Mouse (Mus musculus): ENCODE results near the gene Pde7b.
A peak's percentile ranks its signal among the peaks of the same experiment; 100 is the strongest.

Gene Pde7b

DNA sequence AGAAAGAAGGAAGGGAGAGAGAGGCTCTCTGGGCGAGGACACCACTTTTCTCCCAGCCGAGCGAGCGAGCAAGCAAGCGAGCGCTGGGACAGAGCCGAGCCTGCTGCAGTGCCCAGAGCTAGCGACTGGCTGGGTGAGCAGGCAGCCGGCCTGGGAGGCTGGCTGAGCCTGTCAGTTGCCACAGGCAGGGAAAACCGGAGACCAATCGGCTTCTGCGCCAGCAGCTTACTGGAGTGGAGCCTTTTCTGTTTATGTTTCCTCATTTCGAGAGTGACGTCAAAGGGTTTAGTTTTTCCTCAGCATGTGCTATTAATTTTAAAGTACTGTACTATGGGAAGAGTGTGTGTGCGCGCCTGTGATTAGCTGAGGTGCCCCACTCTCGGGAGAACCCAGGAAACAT, at the start of gene Pde7b:
Pde7b (minus strand) TSS at position 173 of the 400 bp plus-strand sequence.
- peak; percentile 85 to 89 for DNase-seq

GRCm38 (mm10) chr10:20772056-20772455, 47.2 kb upstream of the Pde7b start:
- no peak for DNase-seq

DNA sequence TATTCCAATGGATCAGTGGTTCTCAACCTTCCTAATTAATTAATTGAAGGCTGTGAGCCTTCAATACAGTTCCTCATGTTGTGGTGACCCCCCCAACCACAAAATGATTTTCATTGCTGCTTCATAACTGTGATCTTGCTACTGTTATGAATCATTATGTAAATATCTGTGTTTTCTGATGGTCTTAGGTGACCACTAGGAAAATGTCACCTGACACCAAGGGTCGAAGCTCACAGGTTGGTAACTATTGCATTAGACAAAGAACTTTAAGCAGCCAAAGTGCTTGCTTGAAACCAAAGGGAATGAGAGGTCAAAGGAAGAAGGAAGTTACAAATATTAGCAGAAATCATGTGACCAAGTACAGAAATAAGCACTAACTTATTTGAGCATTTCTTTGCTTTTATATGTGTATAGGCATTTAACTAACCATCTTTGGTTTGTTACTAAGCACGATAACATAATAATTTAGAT, 45.6 kb upstream of the Pde7b start:
- no peak for DNase-seq

- no peak for DNase-seq
These were observed 44.9 kb upstream of the Pde7b start for GRCm38 (mm10) chr10:20769557-20770417.

DNA sequence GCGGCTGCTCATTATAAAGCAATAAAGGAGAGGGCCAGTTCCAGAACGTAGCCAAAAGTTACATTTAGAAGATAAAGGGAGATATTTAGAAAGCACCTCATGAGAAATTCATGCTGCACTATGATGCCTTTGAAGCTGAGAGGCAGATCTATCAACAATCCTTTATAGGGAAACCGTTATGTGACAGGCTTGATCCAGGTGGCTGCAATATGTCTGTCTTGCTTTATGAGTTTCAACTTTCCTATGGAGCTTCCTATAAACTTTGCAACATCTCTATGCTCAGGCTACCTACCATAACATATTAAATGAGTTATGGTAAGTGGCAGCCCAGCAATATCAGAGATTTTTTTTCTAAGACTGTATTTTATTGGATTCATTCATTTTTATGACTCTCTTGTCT, 39.5 kb upstream of the Pde7b start:
- DNase-seq = no peak

DNA sequence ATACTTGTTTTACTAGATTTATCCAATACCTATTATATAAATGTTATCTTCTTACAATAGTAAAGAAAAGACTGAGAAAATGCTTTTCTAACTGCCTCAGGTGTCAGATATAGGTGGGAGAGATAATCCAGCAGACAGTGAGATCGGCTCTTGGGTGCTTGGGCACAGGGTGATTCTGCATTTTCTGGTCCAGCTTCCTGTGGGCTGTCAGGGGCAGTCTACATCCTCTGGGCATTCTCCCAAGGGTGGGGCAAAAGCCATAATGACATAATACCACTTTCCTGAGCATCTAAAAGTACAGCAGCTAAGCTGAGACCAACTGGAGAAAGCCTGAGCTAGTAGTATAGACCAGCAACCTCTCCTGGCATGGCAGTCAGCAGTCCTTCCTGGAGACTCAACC, 34.1 kb upstream of the Pde7b start:
- no peak for DNase-seq

- DNase-seq = no peak
These were observed 33.4 kb upstream of the Pde7b start for GRCm38 (mm10) chr10:20758259-20758658.

DNA sequence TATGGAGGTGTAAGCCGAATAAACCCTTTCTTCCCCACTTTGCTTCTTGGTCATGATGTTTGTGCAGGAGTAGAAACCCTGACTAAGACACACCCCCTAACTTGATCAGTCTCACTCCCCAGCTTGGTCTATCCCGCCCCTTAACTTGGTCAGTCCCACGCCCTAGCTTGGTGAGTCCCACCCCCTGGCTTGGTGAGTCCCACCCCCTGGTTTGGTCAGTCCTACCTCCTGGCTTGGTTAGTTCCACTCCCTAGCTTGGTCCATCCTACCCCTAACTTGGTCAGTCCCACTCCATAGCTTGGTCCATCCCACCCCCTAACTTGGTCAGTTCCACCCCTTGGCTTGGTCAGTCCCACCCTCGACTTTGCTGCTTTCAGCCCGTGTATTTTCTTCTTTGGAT, 31.3 kb upstream of the Pde7b start:
- DNase-seq = no peak

DNA sequence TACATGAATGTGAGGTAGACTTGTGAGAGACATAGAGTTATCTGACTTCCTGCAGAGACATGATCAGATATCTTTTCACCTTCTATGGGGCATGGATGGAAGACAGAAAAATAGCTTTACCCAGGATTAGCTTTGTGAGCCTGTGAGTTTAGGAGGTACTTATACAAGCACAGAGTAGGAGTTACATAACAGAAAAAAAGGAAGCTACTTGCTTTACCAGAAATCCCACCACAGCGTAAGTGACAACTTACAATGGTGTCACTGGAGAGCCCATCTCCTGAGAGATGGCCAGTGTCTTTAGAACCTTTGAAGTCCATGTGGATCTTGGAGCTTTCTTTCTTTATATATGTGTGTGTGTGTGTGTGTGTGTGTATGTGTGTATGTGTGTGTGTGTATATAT, 28.0 kb upstream of the Pde7b start:
- no peak for DNase-seq

DNA sequence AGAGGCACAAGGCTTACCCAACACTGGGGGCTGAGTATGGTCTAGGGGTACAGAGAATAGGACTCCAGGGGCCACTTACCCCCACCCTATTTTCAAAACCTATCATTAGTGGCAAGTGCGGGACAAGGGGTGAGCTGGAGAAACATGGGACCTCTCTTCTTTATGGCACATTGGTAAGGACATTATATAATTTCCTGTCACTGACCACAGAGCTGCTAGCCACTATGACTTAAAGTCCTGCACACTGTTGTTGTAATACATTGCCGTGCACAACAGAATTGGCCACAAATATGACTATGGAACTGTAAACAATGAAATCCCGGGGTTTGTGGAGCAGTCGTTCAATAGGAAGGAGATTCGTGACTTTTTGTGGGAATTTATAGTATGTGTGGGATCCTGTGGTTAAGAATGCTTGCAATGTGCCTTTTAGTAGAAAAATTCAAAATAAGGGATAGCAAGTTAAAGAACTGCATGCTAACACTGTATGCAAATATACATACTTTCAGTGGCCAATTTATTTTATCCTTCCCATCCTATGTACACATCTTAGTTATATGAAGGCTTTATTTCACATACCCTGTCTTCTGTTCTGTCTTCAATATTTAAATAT, 25.9 kb upstream of the Pde7b start:
- no peak for DNase-seq

- no peak for DNase-seq
These were observed 24.1 kb upstream of the Pde7b start for GRCm38 (mm10) chr10:20748938-20749337.

DNA sequence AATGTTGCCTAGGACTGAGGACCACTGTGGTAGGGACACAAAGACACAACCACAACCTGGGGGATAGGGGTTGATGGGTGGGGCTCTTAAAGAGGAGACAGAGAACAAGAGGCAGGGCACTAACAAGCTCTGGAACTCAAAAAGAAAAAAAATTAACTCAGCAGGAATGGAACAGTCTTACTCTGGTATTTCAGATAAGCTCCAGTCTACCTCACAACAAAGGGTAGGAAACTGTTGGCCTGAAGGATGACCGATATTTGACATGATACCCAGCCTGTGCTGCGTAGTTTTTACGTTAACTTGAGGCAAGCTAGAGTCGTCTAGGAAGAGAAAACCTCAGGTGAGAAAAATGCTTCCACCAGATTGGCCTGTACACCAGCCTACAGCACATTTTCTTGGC, 22.4 kb upstream of the Pde7b start:
- DNase-seq = no peak

GRCm38 (mm10) chr10:20739801-20740200, 14.9 kb upstream of the Pde7b start:
- DNase-seq = no peak

DNA sequence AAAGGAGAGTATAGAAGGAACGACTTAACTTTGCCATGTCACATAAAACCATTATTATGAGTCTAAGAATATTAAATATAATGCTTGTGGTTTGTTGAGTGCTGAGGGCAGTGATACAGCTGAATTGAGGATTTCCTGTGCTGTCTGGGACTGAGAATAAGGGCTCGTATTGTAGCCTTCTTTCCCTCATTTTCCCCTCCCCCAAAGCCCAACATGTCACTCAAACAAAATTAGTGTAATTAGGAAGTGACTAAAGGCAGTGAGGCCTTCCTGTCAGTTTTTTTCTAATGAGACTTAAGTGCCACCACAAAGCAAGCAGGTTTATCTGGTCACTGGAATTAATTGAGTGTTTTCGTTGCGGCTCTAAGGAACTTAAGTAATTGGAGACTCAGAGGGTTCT, 12.3 kb upstream of the Pde7b start:
- DNase-seq = no peak

DNA sequence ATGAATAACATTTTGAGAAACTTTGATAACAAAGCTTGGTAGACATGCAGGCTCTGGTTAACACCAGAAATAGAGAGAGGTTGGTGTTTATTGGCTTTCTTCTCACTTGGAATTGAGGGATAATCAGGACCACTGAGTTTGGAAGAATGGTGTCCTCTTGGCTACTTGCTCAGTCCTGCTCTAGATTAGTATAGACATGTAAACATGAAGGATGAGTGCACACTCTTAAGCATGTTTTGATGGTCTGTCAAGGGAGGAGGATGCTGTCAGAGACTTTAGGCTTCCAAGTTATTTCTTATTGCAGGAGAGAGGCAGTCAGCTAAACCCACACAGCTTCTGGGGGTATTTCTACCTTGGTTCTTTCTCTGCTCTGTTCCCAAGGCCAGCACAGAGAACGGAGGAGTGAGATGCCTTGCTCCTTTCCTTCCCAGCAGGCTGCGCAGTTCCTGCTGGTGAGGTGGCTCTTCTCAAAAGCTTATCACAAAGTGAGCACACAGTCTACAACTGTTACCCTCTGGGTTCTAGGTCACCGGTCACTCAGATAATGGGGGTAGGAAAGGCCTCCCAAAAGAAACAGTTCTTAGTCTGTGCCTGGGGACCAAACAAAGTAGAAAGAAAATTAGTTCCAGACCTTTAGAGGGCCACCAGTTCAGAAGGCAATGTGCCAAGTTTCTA, 11.0 kb upstream of the Pde7b start:
- DNase-seq = no peak

GRCm38 (mm10) chr10:20733576-20733975, 8.7 kb upstream of the Pde7b start:
- no peak for DNase-seq

DNA sequence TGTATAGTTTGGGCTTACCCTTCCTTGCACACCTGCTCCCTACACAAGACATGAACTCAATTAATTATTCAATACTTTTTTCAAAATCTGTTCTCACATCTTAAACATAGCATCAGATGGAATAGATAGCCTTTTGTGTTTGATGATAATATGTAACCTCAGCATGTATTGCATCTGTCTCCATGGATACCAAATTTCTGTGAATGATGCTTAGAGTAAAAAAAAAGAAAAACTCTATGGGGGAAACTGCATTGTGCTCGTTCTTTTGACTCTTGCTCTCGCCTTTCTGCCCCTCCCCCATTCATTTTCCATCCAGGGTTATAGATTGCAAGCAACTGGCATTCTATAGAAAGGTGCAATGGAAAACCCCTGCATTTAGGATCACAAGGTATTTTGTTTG, 7.3 kb upstream of the Pde7b start:
- no peak for DNase-seq

- no peak for DNase-seq
These were observed 5.2 kb upstream of the Pde7b start for GRCm38 (mm10) chr10:20730034-20730433.

DNA sequence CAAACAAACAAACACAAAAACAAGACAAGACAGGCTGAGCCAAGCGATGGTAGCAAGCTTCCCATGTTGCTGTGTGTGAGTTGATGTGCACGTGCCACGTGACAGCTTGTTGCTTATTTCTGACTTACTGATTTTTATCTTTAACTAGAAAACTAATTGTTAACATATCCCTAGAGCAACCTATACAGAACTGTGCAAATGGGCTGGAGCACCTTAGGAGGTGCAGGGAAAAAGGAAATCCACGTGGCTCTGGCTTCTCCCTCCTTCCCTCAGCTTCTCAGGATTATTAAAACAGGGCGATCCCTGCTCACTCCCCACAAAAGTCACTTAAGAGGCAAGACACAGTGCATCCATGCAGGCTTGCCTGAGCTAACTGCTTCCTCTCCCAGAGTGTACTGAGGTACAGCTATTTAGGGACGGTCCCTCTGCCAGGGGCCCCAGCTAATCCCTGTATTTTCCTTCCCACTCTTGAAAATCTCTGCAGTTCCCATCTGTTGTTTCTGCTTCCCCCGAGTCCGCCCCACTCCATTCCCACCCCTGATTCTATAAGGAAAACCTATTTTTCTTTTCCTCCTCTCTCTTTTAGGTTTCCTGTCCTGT, 606 bp upstream of the Pde7b start:
- DNase-seq = no peak

GRCm38 (mm10) chr10:20724451-20724850, 427 bp downstream of the Pde7b start:
- no peak for DNase-seq

DNA sequence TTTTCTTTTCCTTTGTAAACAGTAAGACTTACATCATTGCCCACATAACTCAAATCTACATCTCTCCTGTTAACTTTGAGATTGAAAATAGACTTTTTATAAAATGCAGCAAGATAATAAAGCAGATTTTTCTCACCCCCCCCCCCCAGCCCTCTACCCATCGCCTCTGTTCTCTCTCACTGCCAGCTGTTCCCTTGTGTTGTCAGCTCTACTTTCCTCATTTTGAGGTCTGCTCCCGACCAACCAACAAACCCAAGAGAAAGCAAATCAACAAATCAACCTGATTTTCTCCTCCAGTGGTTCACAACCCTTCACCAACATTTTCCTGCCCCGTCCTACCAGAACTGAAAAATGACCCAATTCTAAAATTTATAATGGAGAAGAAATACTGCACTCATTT, 916 bp downstream of the Pde7b start:
- no peak for DNase-seq

GRCm38 (mm10) chr10:20723521-20723915, 1.4 kb downstream of the Pde7b start:
- no peak for DNase-seq

Data from cerebellum, postnatal 10 days (tissue).